Mouse (Mus musculus) neural tube, embryonic 11.5 days (tissue): ENCODE measurements around the gene Ralgps2. TPM values are rescaled to one million over a fixed set of nuclear protein-coding genes. Genes with fewer than 3 reads are reported as not detected.

Source experiments
- ATAC-seq: fragments of 200-750 bp; cut with Nextera tagmentation; 2 replicates; pipeline ENCODE4 v1.8.0; 2017; ENCODE audit warnings: moderate number of reproducible peaks, mild to moderate bottlenecking, moderate TSS enrichment, moderate library complexity; ENCODE audit not compliant: insufficient read depth, low FRiP score, low TSS enrichment
- DNase-seq: peaks from one replicate; pipeline ENCODE4 v3.0.0-alpha.2; 2015; ENCODE audit warnings: low spot score
- H3K27ac ChIP-seq: fragments of 300-500 bp; sonication (generic); 2 replicates; pipeline ENCODE4 v1.5.1; 2014; ENCODE audit warnings: low read depth, mild to moderate bottlenecking, low read length
- H3K27me3 ChIP-seq: fragments of 300-500 bp; sonication (generic); 2 replicates; pipeline ENCODE4 v1.6.1; 2014; ENCODE audit warnings: mild to moderate bottlenecking, low read length, mixed read lengths; ENCODE audit not compliant: control insufficient read depth, insufficient read depth
- H3K36me3 ChIP-seq: fragments of 300-500 bp; sonication (generic); 2 replicates; pipeline ENCODE4 v1.6.1; 2014; ENCODE audit warnings: mild to moderate bottlenecking, low read length, moderate library complexity, mixed read lengths; ENCODE audit not compliant: control insufficient read depth, insufficient read depth
- H3K4me1 ChIP-seq: fragments of 300-500 bp; sonication (generic); 2 replicates; pipeline ENCODE4 v1.6.1; 2014; ENCODE audit warnings: low read length, mixed read lengths; ENCODE audit not compliant: control insufficient read depth, insufficient read depth
- H3K4me2 ChIP-seq: fragments of 300-500 bp; sonication (generic); 2 replicates; pipeline ENCODE4 v1.6.1; 2014; ENCODE audit warnings: low read depth, mild to moderate bottlenecking, moderate library complexity
- H3K4me3 ChIP-seq: fragments of 300-500 bp; sonication (generic); 2 replicates; pipeline ENCODE4 v1.5.1; 2014; ENCODE audit warnings: low read depth, low read length
- H3K9ac ChIP-seq: fragments of 300-500 bp; sonication (generic); 2 replicates; pipeline ENCODE4 v1.6.1; 2014; ENCODE audit warnings: mild to moderate bottlenecking, low read length
- H3K9me3 ChIP-seq: fragments of 300-500 bp; sonication (generic); 2 replicates; pipeline ENCODE4 v1.6.1; 2016; ENCODE audit warnings: low read length; ENCODE audit not compliant: control insufficient read depth
- WGBS: fragments of 180-500 bp; shearing (Covaris S2); extraction: QIAGEN DNeasy Blood & Tissue Kit; methylation state at CpG from one replicate; pipeline ENCODE4 v1.1.7; 2014; 5-methylcytosine and 5-hydroxymethylcytosine counted together
- polyA plus RNA-seq: library from polyadenylated mRNA; unstranded; fragments of >200 nt; fragmentation: Nextera tagmentation; extraction: Ambion mirVana; gene quantifications from 2 replicates; pipeline ENCODE4 v1.2.1, GENCODE M21; 2014

Ralgps2 gene
- polyA plus RNA-seq, 1 experiment from 2014 or later = 95.7 TPM

GRCm38 (mm10) chr1:156938705-156939242, 652 bp downstream of the Ralgps2 start:
- Histone ChIP-seq H3K4me3 (peak overlapping the region; percentile 93), H3K4me2 (peak overlapping the region; percentile 85), H3K27ac (peak overlapping the region; percentile 97), H3K9ac (peak overlapping the region; percentile 92), H3K36me3 (no peaks in the 10 kb centered on the region), H3K9me3 (no peaks in the 10 kb centered on the region), H3K4me1 (peaks cover 11% of the 10 kb centered on the region; the same call in 1 of the 2 replicates), H3K27me3 (no peaks in the 10 kb centered on the region)
- peak; percentile 82 for DNase-seq
- WGBS = under 1% methylated on average over 48 of the region's 51 CpGs
- ATAC-seq = peak; percentile 83

- Histone ChIP-seq H3K36me3 (no peaks in the 10 kb centered on the region), H3K4me3 (no peak overlapping the region), H3K9ac (no peak overlapping the region), H3K27me3 (no peaks in the 10 kb centered on the region), H3K9me3 (no peaks in the 10 kb centered on the region), H3K27ac (no peak overlapping the region), H3K4me2 (no peak overlapping the region), H3K4me1 (peaks cover 11% of the 10 kb centered on the region; the same call in 1 of the 2 replicates)
- DNase-seq = no peak
- ATAC-seq = no peak
- WGBS = 78% methylated on average over 7 of the region's 7 CpGs
Observed at GRCm38 (mm10) chr1:156937436-156937835, 2.0 kb downstream of the Ralgps2 start.

DNA sequence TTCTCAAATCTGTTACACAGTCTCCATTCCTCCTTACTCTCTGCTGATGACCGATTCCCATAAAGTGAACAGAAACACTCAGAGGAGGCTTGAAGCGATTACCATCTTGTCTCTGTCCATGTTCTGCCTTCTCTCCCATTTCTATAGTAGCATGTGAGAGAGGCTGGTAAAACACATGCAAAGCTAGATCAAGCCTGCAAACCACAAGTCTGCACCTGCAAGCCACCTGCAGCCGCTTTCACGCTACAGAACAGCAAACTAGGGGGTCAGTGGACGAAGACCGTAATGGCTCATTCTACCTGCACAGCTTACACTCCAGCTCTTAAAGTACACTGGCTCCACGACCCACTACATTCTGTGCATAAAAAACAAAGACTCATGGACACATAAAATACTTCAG, 5.7 kb downstream of the Ralgps2 start:
- ATAC-seq (no peak), DNase-seq (no peak)
- Histone ChIP-seq H3K9ac (no peak overlapping the region), H3K4me3 (no peak overlapping the region), H3K4me1 (peaks cover 9% of the 10 kb centered on the region; the same call in 1 of the 2 replicates), H3K27me3 (no peaks in the 10 kb centered on the region), H3K27ac (no peak overlapping the region), H3K36me3 (no peaks in the 10 kb centered on the region), H3K9me3 (no peaks in the 10 kb centered on the region), H3K4me2 (no peak overlapping the region)
- whole genome bisulfite sequencing = 95% methylated on average over 7 of the region's 7 CpGs

GRCm38 (mm10) chr1:156932036-156932774, 7.2 kb downstream of the Ralgps2 start:
- Histone ChIP-seq H3K9me3 (no peaks in the 10 kb centered on the region), H3K27me3 (no peaks in the 10 kb centered on the region), H3K4me2 (no peak overlapping the region), H3K36me3 (no peaks in the 10 kb centered on the region), H3K27ac (no peak overlapping the region), H3K4me1 (peaks cover 7% of the 10 kb centered on the region; the same call in 1 of the 2 replicates), H3K9ac (no peak overlapping the region), H3K4me3 (no peak overlapping the region)
- ATAC-seq (no peak), DNase-seq (no peak)
- WGBS = 27% methylated on average over 3 of the region's 3 CpGs

DNA sequence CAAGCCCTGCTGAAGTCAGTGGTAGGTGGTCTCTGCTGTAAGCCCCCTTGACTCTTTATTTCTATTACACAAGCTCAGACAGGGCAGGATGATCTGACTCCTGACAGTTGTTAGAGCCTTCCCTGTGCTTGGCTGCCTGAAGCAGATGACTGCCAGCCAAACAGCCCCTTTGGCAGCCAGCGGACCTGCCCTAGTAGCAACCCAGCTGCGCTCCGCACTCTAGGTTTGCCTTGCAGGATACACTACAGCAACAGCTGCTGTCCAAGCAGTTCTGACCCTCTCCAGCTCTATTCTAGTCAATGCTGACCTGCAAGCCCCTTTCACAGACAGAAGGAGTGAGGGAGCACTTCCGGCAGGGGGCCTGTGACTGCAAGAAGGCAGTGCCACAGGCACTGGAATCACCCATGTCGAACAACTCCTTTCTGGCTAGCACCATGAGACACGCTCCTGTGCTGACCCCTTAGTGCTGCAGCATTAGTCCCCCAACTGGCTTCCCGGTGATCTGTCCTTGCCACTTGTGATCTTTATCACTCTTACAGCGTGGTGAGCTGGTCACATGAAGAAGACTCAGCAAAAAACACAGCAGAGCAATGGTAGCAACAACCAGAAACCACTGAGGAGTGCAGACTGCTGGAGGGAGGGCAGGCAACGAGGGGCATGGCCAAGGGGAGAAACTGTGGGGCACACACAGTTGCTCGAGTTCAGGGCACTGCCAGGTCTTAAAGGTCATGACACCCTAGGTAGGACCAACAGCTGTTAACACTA, 8.1 kb downstream of the Ralgps2 start:
- WGBS = 71% methylated on average over 10 of the region's 10 CpGs
- Histone ChIP-seq H3K9ac (no peak overlapping the region), H3K27me3 (no peaks in the 10 kb centered on the region), H3K4me2 (no peak overlapping the region), H3K36me3 (no peaks in the 10 kb centered on the region), H3K9me3 (no peaks in the 10 kb centered on the region), H3K4me1 (0 out of 2 replicates have a peak, but pooled peaks cover 2% of the 10 kb centered on the region), H3K27ac (no peak overlapping the region), H3K4me3 (no peak overlapping the region)
- DNase-seq (no peak), ATAC-seq (no peak)

- ATAC-seq = no peak
- no peak overlapping the region for H3K4me2 ChIP-seq
- H3K9ac ChIP-seq = no peak overlapping the region
- DNase-seq = no peak
- H3K27me3 ChIP-seq = no peaks in the 10 kb centered on the region
- H3K27ac ChIP-seq = no peak overlapping the region
- no peaks in the 10 kb centered on the region; the same call in 1 of the 2 replicates for H3K36me3 ChIP-seq
- WGBS = 80% methylated on average over 5 of the region's 5 CpGs
- 0 out of 2 replicates have a peak, but pooled peaks cover 2% of the 10 kb centered on the region for H3K4me1 ChIP-seq
- no peaks in the 10 kb centered on the region for H3K9me3 ChIP-seq
- H3K4me3 ChIP-seq = no peak overlapping the region
Observed at GRCm38 (mm10) chr1:156930263-156930662, 9.2 kb downstream of the Ralgps2 start.

GRCm38 (mm10) chr1:156928255-156928654, 11.2 kb downstream of the Ralgps2 start:
- WGBS = 89% methylated on average over 4 of the region's 4 CpGs
- no peak for DNase-seq
- ATAC-seq = no peak

GRCm38 (mm10) chr1:156923511-156923910, 15.9 kb downstream of the Ralgps2 start:
- Histone ChIP-seq H3K4me1 (peaks cover 3% of the 10 kb centered on the region; the same call in 1 of the 2 replicates), H3K27me3 (no peaks in the 10 kb centered on the region), H3K27ac (no peak overlapping the region), H3K4me3 (no peak overlapping the region), H3K9ac (no peak overlapping the region), H3K36me3 (no peaks in the 10 kb centered on the region; the same call in 1 of the 2 replicates), H3K4me2 (no peak overlapping the region), H3K9me3 (no peaks in the 10 kb centered on the region)
- DNase-seq = no peak
- WGBS = 95% methylated on average over 1 of the region's 1 CpGs
- no peak for ATAC-seq

More at GRCm38 (mm10) chr1:156928255-156928654, 11.2 kb downstream of the Ralgps2 start:
- H3K36me3 ChIP-seq = no peaks in the 10 kb centered on the region; the same call in 1 of the 2 replicates
- H3K27ac ChIP-seq = no peak overlapping the region
- no peaks in the 10 kb centered on the region for H3K27me3 ChIP-seq
- no peaks in the 10 kb centered on the region for H3K9me3 ChIP-seq
- H3K4me1 ChIP-seq = 0 out of 2 replicates have a peak, but pooled peaks cover 2% of the 10 kb centered on the region
- H3K4me2 ChIP-seq = no peak overlapping the region
- H3K4me3 ChIP-seq = no peak overlapping the region
- no peak overlapping the region for H3K9ac ChIP-seq
